In genomic region chr12:29395401-29395982, GRCm38 (mm10) we compare ENCODE assay signal across 19 mouse cellular contexts.
DNase-seq lines count a peak whose midpoint lies in the region; ATAC-seq and TF ChIP-seq lines count a peak whose summit lies in the region.
"Had no signal": no experiment of that assay in that cellular context is flagged by ENCODE, and none has a peak within 500 bp of the region (broad histone marks: within the 10 kb centered on the region; RNA-seq: fewer than 3 reads in every experiment).

No protein-coding gene starts in this region.

- no peaks in the 10 kb centered on the region for H3K27me3 ChIP-seq in forebrain, postnatal 0 days (ENCODE audit: insufficient read depth, low read length)
- no peaks in the 10 kb centered on the region for H3K27me3 ChIP-seq in forebrain, embryonic 11.5 days (ENCODE audit: control insufficient read depth, insufficient read depth, low read length)
- no peaks in the 10 kb centered on the region for H3K27me3 ChIP-seq in kidney, embryonic 14.5 days (ENCODE audit: control insufficient read depth, insufficient read depth, low read length)
- H3K27me3 ChIP-seq: CH12.LX; forebrain, embryonic 13.5 days; heart, embryonic 15.5 days; liver, embryonic 13.5 days; midbrain, embryonic 12.5 days had no signal

- TF ChIP-seq CTCF in forebrain, postnatal 0 days (IDR thresholded peaks at IDR 0.05; ENCODE audit: low read depth) = no peak

- H3K27ac ChIP-seq in forebrain, postnatal 0 days (ENCODE audit: low read depth, low read length) = no peak overlapping the region
- H3K27ac ChIP-seq in forebrain, embryonic 11.5 days (ENCODE audit: low read depth, low read length) = no peak overlapping the region
- H3K27ac ChIP-seq in kidney, embryonic 14.5 days (ENCODE audit: low read depth, low read length) = no peak overlapping the region
- H3K27ac ChIP-seq: forebrain, embryonic 13.5 days; heart, embryonic 15.5 days; hindbrain, embryonic 13.5 days; liver, embryonic 13.5 days; midbrain, embryonic 12.5 days; stomach, postnatal 0 days had no signal

- H3K4me2 ChIP-seq in forebrain, postnatal 0 days (ENCODE audit: low read depth) = no peak overlapping the region
- no peak overlapping the region for H3K4me2 ChIP-seq in forebrain, embryonic 11.5 days (ENCODE audit: low read depth, low read length, severe bottlenecking)
- H3K4me2 ChIP-seq in kidney, embryonic 14.5 days (replicated peaks; ENCODE audit: low read depth, low read length) = no peak overlapping the region
- H3K4me2 ChIP-seq: forebrain, embryonic 13.5 days; heart, embryonic 15.5 days; hindbrain, embryonic 13.5 days; liver, embryonic 13.5 days; midbrain, embryonic 12.5 days had no signal

- no peak for ATAC-seq in forebrain, postnatal 0 days
- ATAC-seq in forebrain, embryonic 11.5 days (replicated peaks; ENCODE audit: low FRiP score) = no peak
- ATAC-seq in kidney, embryonic 14.5 days (ENCODE audit: low FRiP score, low TSS enrichment) = no peak
- ATAC-seq: forebrain, embryonic 13.5 days had no signal

- H3K4me3 ChIP-seq in forebrain, postnatal 0 days (ENCODE audit: low read depth, low read length) = no peak overlapping the region
- no peak overlapping the region for H3K4me3 ChIP-seq in forebrain, embryonic 11.5 days (ENCODE audit: low read depth, low read length)
- H3K4me3 ChIP-seq in kidney, embryonic 14.5 days (ENCODE audit: low read length) = no peak overlapping the region
- H3K4me3 ChIP-seq: forebrain, embryonic 13.5 days; heart, embryonic 15.5 days; hindbrain, embryonic 13.5 days; liver, embryonic 13.5 days; midbrain, embryonic 12.5 days had no signal

- peak; percentile 14 for DNase-seq in forebrain, postnatal 0 days
- no peak for DNase-seq in forebrain, embryonic 11.5 days (ENCODE audit: low spot score)
- DNase-seq in kidney, adult 9 months = peak; percentile 40
- DNase-seq in adrenal gland, postnatal 10 days = peak; percentile 23
- peak; percentile 56 for DNase-seq in lung, postnatal 10 days
- no peak for DNase-seq in cerebellum, adult 11 months
- no peak for DNase-seq in layer of hippocampus, adult 8-10 months (ENCODE audit: low spot score in 2 of 2)
- DNase-seq: gastrocnemius, postnatal 25 days; left cerebral cortex, postnatal 4 days; liver, embryonic 13.5 days; right cerebral cortex, postnatal 25 days; thymus, postnatal 4 days had no signal

- no peak overlapping the region for H3K9ac ChIP-seq in forebrain, postnatal 0 days
- no peak overlapping the region for H3K9ac ChIP-seq in forebrain, embryonic 11.5 days (ENCODE audit: low read length)
- no peak overlapping the region for H3K9ac ChIP-seq in kidney, embryonic 14.5 days (ENCODE audit: low read depth, low read length)
- H3K9ac ChIP-seq: forebrain, embryonic 13.5 days; heart, embryonic 15.5 days; hindbrain, embryonic 13.5 days; liver, embryonic 13.5 days; midbrain, embryonic 12.5 days had no signal

- H3K9me3 ChIP-seq in forebrain, postnatal 0 days (ENCODE audit: low read length) = no peaks in the 10 kb centered on the region
- no peaks in the 10 kb centered on the region for H3K9me3 ChIP-seq in forebrain, embryonic 11.5 days (ENCODE audit: control insufficient read depth, low read length)
- no peaks in the 10 kb centered on the region for H3K9me3 ChIP-seq in kidney, embryonic 14.5 days (ENCODE audit: control insufficient read depth, low read length)
- H3K9me3 ChIP-seq: forebrain, embryonic 13.5 days; heart, embryonic 15.5 days; hindbrain, embryonic 13.5 days; liver, embryonic 13.5 days; midbrain, embryonic 12.5 days had no signal

- WGBS in forebrain, postnatal 0 days = 73% methylated on average over 14 of the region's 14 CpGs
- WGBS in forebrain, embryonic 11.5 days = 87% methylated on average over 14 of the region's 14 CpGs
- 86% methylated on average over 14 of the region's 14 CpGs for WGBS in kidney, embryonic 14.5 days

- H3K4me1 ChIP-seq in forebrain, postnatal 0 days (ENCODE audit: insufficient read depth) = no peaks in the 10 kb centered on the region
- H3K4me1 ChIP-seq in forebrain, embryonic 11.5 days (replicated peaks; ENCODE audit: control insufficient read depth, insufficient read depth, low read length) = peaks cover 3% of the 10 kb centered on the region; the same call in 1 of the 2 replicates
- no peaks in the 10 kb centered on the region for H3K4me1 ChIP-seq in kidney, embryonic 14.5 days (ENCODE audit: control insufficient read depth, insufficient read depth, low read length)
- H3K4me1 ChIP-seq: liver, embryonic 13.5 days had no signal

- no peaks in the 10 kb centered on the region for H3K36me3 ChIP-seq in forebrain, postnatal 0 days (ENCODE audit: insufficient read depth)
- H3K36me3 ChIP-seq in forebrain, embryonic 11.5 days (ENCODE audit: control insufficient read depth, insufficient read depth, low read length) = no peaks in the 10 kb centered on the region
- H3K36me3 ChIP-seq in kidney, embryonic 14.5 days (ENCODE audit: control insufficient read depth, insufficient read depth, low read length) = no peaks in the 10 kb centered on the region
- H3K36me3 ChIP-seq: heart, embryonic 15.5 days; hindbrain, embryonic 13.5 days; liver, embryonic 13.5 days; midbrain, embryonic 12.5 days had no signal

Comparison
In these comparisons a context has a peak if more than half of its experiments do, and no peak if none do; other contexts are left out.
1. DNase-seq: peak in forebrain, postnatal 0 days (single experiment), kidney, adult 9 months (single experiment), adrenal gland, postnatal 10 days (single experiment) and lung, postnatal 10 days (single experiment); none in forebrain, embryonic 11.5 days (single experiment), cerebellum, adult 11 months (single experiment) and layer of hippocampus, adult 8-10 months (0 of 2).